28 mouse cellular contexts compared by ENCODE assay signal in genomic region chr8:122779255-122779654, GRCm38 (mm10). TPM values are rescaled to one million over a fixed set of nuclear protein-coding genes. Genes with fewer than 3 reads are reported as not detected.
DNase-seq lines count a peak whose midpoint lies in the region; ATAC-seq and TF ChIP-seq lines count a peak whose summit lies in the region.
"Had no signal": no experiment of that assay in that cellular context is flagged by ENCODE, and none has a peak within 500 bp of the region (broad histone marks: within the 10 kb centered on the region; RNA-seq: fewer than 3 reads in every experiment).

No protein-coding gene starts in this region.

- 80% methylated on average over 9 of the region's 9 CpGs for WGBS in forebrain, embryonic 13.5 days
- 81% methylated on average over 9 of the region's 9 CpGs for WGBS in forebrain, postnatal 0 days
- WGBS in liver, embryonic 11.5 days: 68% methylated on average over 9 of the region's 9 CpGs
- 60% methylated on average over 9 of the region's 9 CpGs for WGBS in liver, embryonic 14.5 days (ENCODE audit: insufficient replicate concordance)
- 87% methylated on average over 9 of the region's 9 CpGs for WGBS in midbrain, embryonic 15.5 days

- DNase-seq in forebrain, postnatal 0 days: no peak
- peak; percentile 68 for DNase-seq in liver
- DNase-seq in liver, embryonic 11.5 days (ENCODE audit: low spot score): no peak
- DNase-seq in MEL (ENCODE audit: low read depth, low spot score): peak; percentile 60
- DNase-seq in liver, embryonic 14.5 days (ENCODE audit: low read depth in 3 of 3, low spot score in 3 of 3): no peak
- no peak for DNase-seq in left cerebral cortex, adult 9 months (ENCODE audit: low spot score in 2 of 2)
- DNase-seq: adrenal gland, adult 2 months; adrenal gland, postnatal 14 days; B cell, adult 2 months; cerebellum, adult 11 months; cerebellum, adult 2 months; cerebellum, postnatal 10 days; cerebellum, postnatal 36 days; embryo, embryonic 11 days; gastrocnemius, postnatal 10 days; gastrocnemius, postnatal 36 days; heart, postnatal 14 days had no signal

- no peak for TF ChIP-seq CTCF in forebrain, postnatal 0 days (IDR thresholded peaks at IDR 0.05; ENCODE audit: low read depth)
- TF ChIP-seq CTCF in MEL (IDR thresholded peaks at IDR 0.05 in 2 of 3, conservative IDR thresholded peaks at IDR 0.05 in 1 of 3; ENCODE audit: control insufficient read depth in 1 of 3, insufficient read depth in 1 of 3, low read depth in 2 of 3, low read length in 3 of 3, poor library complexity in 1 of 3, severe bottlenecking in 1 of 3): no peak
- no peak for TF ChIP-seq CTCF in liver, embryonic 14.5 days (IDR thresholded peaks at IDR 0.05; ENCODE audit: low read depth)

- peaks cover 41% of the 10 kb centered on the region for H3K36me3 ChIP-seq in forebrain, embryonic 13.5 days (ENCODE audit: poor library complexity, severe bottlenecking)
- peaks cover 27% of the 10 kb centered on the region for H3K36me3 ChIP-seq in forebrain, postnatal 0 days (ENCODE audit: insufficient read depth)
- no peaks in the 10 kb centered on the region; the same call in 1 of the 2 replicates for H3K36me3 ChIP-seq in liver, embryonic 11.5 days (ENCODE audit: control insufficient read depth, insufficient read depth, low read length)
- H3K36me3 ChIP-seq in MEL (ENCODE audit: control insufficient read depth in 1 of 2, insufficient read depth in 2 of 2, low read length in 2 of 2): peaks cover 0 to 2% of the 10 kb centered on the region in 2 experiments; a peak in 1 of 4 replicates
- no peaks in the 10 kb centered on the region for H3K36me3 ChIP-seq in liver, embryonic 14.5 days (replicated peaks; ENCODE audit: control insufficient read depth, insufficient read depth, low read depth)
- H3K36me3 ChIP-seq in midbrain, embryonic 15.5 days (replicated peaks): peaks cover 15% of the 10 kb centered on the region; the same call in 1 of the 2 replicates
- H3K36me3 ChIP-seq: G1E had no signal

- no peak overlapping the region for H3K4me3 ChIP-seq in forebrain, embryonic 13.5 days
- no peak overlapping the region for H3K4me3 ChIP-seq in forebrain, postnatal 0 days (ENCODE audit: low read depth, low read length)
- no peak overlapping the region for H3K4me3 ChIP-seq in liver, embryonic 11.5 days (ENCODE audit: low read depth, low read length)
- H3K4me3 ChIP-seq in MEL (ENCODE audit: control insufficient read depth in 1 of 2, insufficient read depth in 1 of 2, low read depth in 2 of 2, low read length in 2 of 2): no peak overlapping the region
- H3K4me3 ChIP-seq in liver, embryonic 14.5 days (ENCODE audit: insufficient read depth in 1 of 2, low read depth in 2 of 2, low read length in 2 of 2): no peak overlapping the region
- H3K4me3 ChIP-seq in midbrain, embryonic 15.5 days: no peak overlapping the region
- H3K4me3 ChIP-seq: embryonic facial prominence, embryonic 10.5 days; embryonic facial prominence, embryonic 13.5 days; forebrain, embryonic 15.5 days; heart, embryonic 15.5 days; hindbrain, embryonic 12.5 days; hindbrain, embryonic 15.5 days had no signal

- TF ChIP-seq RAD21 in MEL (IDR thresholded peaks at IDR 0.05; ENCODE audit: low read depth, low read length): no peak; the same call in 1 of the 2 replicates

- TF ChIP-seq EP300 in MEL (IDR thresholded peaks at IDR 0.05; ENCODE audit: low read depth in 1 of 2, low read length in 2 of 2): 0 out of 4 replicates have a peak, but pooled peaks of 1 of the 2 experiments have one; percentile 21
- no peak for TF ChIP-seq EP300 in liver, embryonic 14.5 days (IDR thresholded peaks at IDR 0.05; ENCODE audit: low read depth)

- 0 out of 2 replicates have a peak overlapping the region, but pooled peaks have one; percentile 5 for H3K9ac ChIP-seq in forebrain, embryonic 13.5 days
- no peak overlapping the region for H3K9ac ChIP-seq in forebrain, postnatal 0 days
- H3K9ac ChIP-seq in liver, embryonic 11.5 days (ENCODE audit: low read depth, low read length): no peak overlapping the region
- H3K9ac ChIP-seq in MEL (ENCODE audit: control insufficient read depth, low read depth, low read length, poor library complexity, severe bottlenecking): no peak overlapping the region
- H3K9ac ChIP-seq in liver, embryonic 14.5 days (replicated peaks): no peak overlapping the region
- H3K9ac ChIP-seq in midbrain, embryonic 15.5 days: no peak overlapping the region
- H3K9ac ChIP-seq: forebrain, embryonic 15.5 days; heart, embryonic 15.5 days; hindbrain, embryonic 12.5 days; hindbrain, embryonic 15.5 days had no signal

- H3K27ac ChIP-seq in forebrain, embryonic 13.5 days: no peak overlapping the region
- H3K27ac ChIP-seq in forebrain, postnatal 0 days (ENCODE audit: low read depth, low read length): no peak overlapping the region
- no peak overlapping the region for H3K27ac ChIP-seq in liver, embryonic 11.5 days (ENCODE audit: low read depth, low read length)
- H3K27ac ChIP-seq in MEL (ENCODE audit: control insufficient read depth, low read depth, low read length): peak overlapping the region; percentile 33; the same call in 1 of the 2 replicates
- no peak overlapping the region for H3K27ac ChIP-seq in liver, embryonic 14.5 days
- no peak overlapping the region for H3K27ac ChIP-seq in midbrain, embryonic 15.5 days
- H3K27ac ChIP-seq: embryonic facial prominence, embryonic 10.5 days; embryonic facial prominence, embryonic 13.5 days; forebrain, embryonic 15.5 days; heart, embryonic 15.5 days; hindbrain, embryonic 12.5 days; hindbrain, embryonic 15.5 days had no signal

- no peaks in the 10 kb centered on the region for H3K9me3 ChIP-seq in forebrain, embryonic 13.5 days (replicated peaks)
- no peaks in the 10 kb centered on the region for H3K9me3 ChIP-seq in forebrain, postnatal 0 days (ENCODE audit: low read length)
- H3K9me3 ChIP-seq in liver, embryonic 11.5 days (ENCODE audit: control insufficient read depth, low read length): no peaks in the 10 kb centered on the region
- no peaks in the 10 kb centered on the region for H3K9me3 ChIP-seq in MEL (replicated peaks; ENCODE audit: insufficient read depth, low read length)
- no peaks in the 10 kb centered on the region for H3K9me3 ChIP-seq in liver, embryonic 14.5 days (ENCODE audit: control insufficient read depth, low read length)
- no peaks in the 10 kb centered on the region for H3K9me3 ChIP-seq in midbrain, embryonic 15.5 days
- H3K9me3 ChIP-seq: embryonic facial prominence, embryonic 10.5 days; embryonic facial prominence, embryonic 13.5 days; forebrain, embryonic 15.5 days; G1E; heart, embryonic 15.5 days; hindbrain, embryonic 12.5 days; hindbrain, embryonic 15.5 days had no signal

- no peak overlapping the region for H3K4me2 ChIP-seq in forebrain, embryonic 13.5 days
- H3K4me2 ChIP-seq in forebrain, postnatal 0 days (ENCODE audit: low read depth): no peak overlapping the region
- H3K4me2 ChIP-seq in liver, embryonic 11.5 days: no peak overlapping the region
- H3K4me2 ChIP-seq in liver, embryonic 14.5 days (ENCODE audit: low read depth): no peak overlapping the region
- no peak overlapping the region for H3K4me2 ChIP-seq in midbrain, embryonic 15.5 days
- H3K4me2 ChIP-seq: embryonic facial prominence, embryonic 13.5 days; forebrain, embryonic 15.5 days; heart, embryonic 11.5 days; heart, embryonic 15.5 days; hindbrain, embryonic 12.5 days; hindbrain, embryonic 15.5 days had no signal

- H3K27me3 ChIP-seq in forebrain, embryonic 13.5 days: peaks cover 6% of the 10 kb centered on the region
- H3K27me3 ChIP-seq in forebrain, postnatal 0 days (ENCODE audit: insufficient read depth, low read length): no peaks in the 10 kb centered on the region
- no peaks in the 10 kb centered on the region for H3K27me3 ChIP-seq in liver, embryonic 11.5 days (replicated peaks; ENCODE audit: control insufficient read depth, insufficient read depth, low read length)
- H3K27me3 ChIP-seq in MEL (ENCODE audit: control insufficient read depth in 1 of 2, insufficient read depth in 2 of 2, low read length in 2 of 2): no peaks in the 10 kb centered on the region
- no peaks in the 10 kb centered on the region; the same call in 1 of the 2 replicates for H3K27me3 ChIP-seq in liver, embryonic 14.5 days (ENCODE audit: control insufficient read depth, insufficient read depth, low read length)
- H3K27me3 ChIP-seq in midbrain, embryonic 15.5 days (replicated peaks): no peaks in the 10 kb centered on the region
- H3K27me3 ChIP-seq: CH12.LX; embryonic facial prominence, embryonic 13.5 days; forebrain, embryonic 15.5 days; hindbrain, embryonic 15.5 days had no signal

- ATAC-seq in forebrain, embryonic 13.5 days: no peak
- no peak for ATAC-seq in forebrain, postnatal 0 days
- ATAC-seq in liver, embryonic 11.5 days (replicated peaks; ENCODE audit: low FRiP score): no peak
- ATAC-seq in liver, embryonic 14.5 days (ENCODE audit: insufficient read depth): peak; percentile 60; the same call in 1 of the 2 replicates
- no peak for ATAC-seq in midbrain, embryonic 15.5 days (replicated peaks)
- ATAC-seq: forebrain, embryonic 15.5 days had no signal

- peaks cover 4% of the 10 kb centered on the region for H3K79me2 ChIP-seq in MEL (ENCODE audit: control insufficient read depth, insufficient read depth, low read length, poor library complexity)

- TF ChIP-seq POLR2A in MEL (IDR thresholded peaks at IDR 0.05; ENCODE audit: control insufficient read depth in 1 of 2, insufficient read depth in 1 of 2, low read depth in 1 of 2, low read length in 2 of 2, poor library complexity in 1 of 2): peak in 1 of 2 experiments; percentile 42; a peak in 1 of 4 replicates

- H3K4me1 ChIP-seq in forebrain, embryonic 13.5 days: peaks cover 14% of the 10 kb centered on the region
- 0 out of 2 replicates have a peak, but pooled peaks cover 4% of the 10 kb centered on the region for H3K4me1 ChIP-seq in forebrain, postnatal 0 days (ENCODE audit: insufficient read depth)
- H3K4me1 ChIP-seq in liver, embryonic 11.5 days (replicated peaks; ENCODE audit: control insufficient read depth, insufficient read depth, low read length): peaks cover 3% of the 10 kb centered on the region
- peaks cover 0 to 16% of the 10 kb centered on the region in 2 experiments for H3K4me1 ChIP-seq in MEL (ENCODE audit: control insufficient read depth in 1 of 2, insufficient read depth in 2 of 2, low read length in 2 of 2)
- H3K4me1 ChIP-seq in liver, embryonic 14.5 days (replicated peaks; ENCODE audit: control insufficient read depth in 2 of 2, insufficient read depth in 2 of 2, low read length in 1 of 2): peaks cover 0 to 17% of the 10 kb centered on the region in 2 experiments; a peak in 3 of 4 replicates
- H3K4me1 ChIP-seq in midbrain, embryonic 15.5 days: peaks cover 16% of the 10 kb centered on the region

RNA-seq across cellular contexts. Expression of gene Acsf3, which starts 4.0 kb away (rescaled TPM):
- polyA plus RNA-seq in forebrain, embryonic 13.5 days (2015; fragmentation: Nextera tagmentation; extraction: Ambion mirVana): 15.4 and 17.4 TPM in 2 replicates
- 18.5 and 25.6 TPM in 2 replicates for total RNA-seq in forebrain, postnatal 0 days (2014; rRNA removed)
- 13.2 and 16.9 TPM in 2 replicates for polyA plus RNA-seq in forebrain, postnatal 0 days (2015; fragmentation: Nextera tagmentation; extraction: Ambion mirVana)
- polyA plus RNA-seq in liver, embryonic 11.5 days (2014; fragmentation: Nextera tagmentation; extraction: Ambion mirVana): 16.6 and 18.8 TPM in 2 replicates
- total RNA-seq in MEL (2012; rRNA removed): 17.8 and 19.4 TPM in 2 replicates
- 10 to 100 TPM in 1 of 2 experiments, not detected in 1; 37.2 TPM for polyA plus RNA-seq in MEL (2012; ENCODE audit: insufficient read depth in 1 of 2, insufficient read length in 2 of 2, low read depth in 1 of 2, low replicate concordance in 2 of 2, missing spikeins in 1 of 2)
- 4.9 and 5.4 TPM in 2 replicates for polyA plus RNA-seq in liver, embryonic 14.5 days (2012; rRNA removed)
- 5.7 and 6.6 TPM in 2 replicates for polyA plus RNA-seq in liver, embryonic 14.5 days (2014; fragmentation: Nextera tagmentation; extraction: Ambion mirVana)
- 16.4 and 18.3 TPM in 2 replicates for polyA plus RNA-seq in midbrain, embryonic 15.5 days (2015; fragmentation: Nextera tagmentation; extraction: Ambion mirVana)

Comparison
In these comparisons a context has a peak if more than half of its experiments do, and no peak if none do; other contexts are left out.
1. DNase-seq: peak in liver (single experiment) and MEL (single experiment); none in forebrain, postnatal 0 days (single experiment), liver, embryonic 11.5 days (single experiment), liver, embryonic 14.5 days (0 of 3) and left cerebral cortex, adult 9 months (0 of 2).